Mouse (Mus musculus) lung, embryonic 16.5 days (tissue): Measurements from ENCODE around the gene Tmem262. TPM values are rescaled to one million over a fixed set of nuclear protein-coding genes. Genes with fewer than 3 reads are reported as not detected.

Experiments used
- ATAC-seq: fragments of 200-750 bp; cut with Nextera tagmentation; 2 replicates; pipeline ENCODE4 v1.8.0; 2017; ENCODE audit warnings: low read depth, mild to moderate bottlenecking, moderate library complexity
- H3K27ac ChIP-seq: fragments of 300-500 bp; sonication (generic); 2 replicates; pipeline ENCODE4 v1.5.1; 2014; ENCODE audit warnings: mild to moderate bottlenecking, control low read depth, low read length
- H3K27me3 ChIP-seq: fragments of 300-500 bp; sonication (generic); 2 replicates; pipeline ENCODE4 v1.6.1; 2014; ENCODE audit warnings: low read depth, low read length, mixed read lengths; ENCODE audit not compliant: control insufficient read depth, insufficient read depth
- H3K36me3 ChIP-seq: fragments of 300-500 bp; sonication (generic); 2 replicates; pipeline ENCODE4 v1.6.1; 2014; ENCODE audit warnings: low read length; ENCODE audit not compliant: control insufficient read depth, insufficient read depth
- H3K4me1 ChIP-seq: fragments of 300-500 bp; sonication (generic); replicated peaks from 2 replicates; pipeline ENCODE4 v1.6.1; 2014; ENCODE audit warnings: low read length, mixed read lengths; ENCODE audit not compliant: control insufficient read depth, insufficient read depth
- H3K4me2 ChIP-seq: fragments of 300-500 bp; sonication (generic); 2 replicates; pipeline ENCODE4 v1.6.1; 2014; ENCODE audit warnings: low read depth, low read length, control low read depth
- H3K4me3 ChIP-seq: fragments of 300-500 bp; sonication (generic); 2 replicates; pipeline ENCODE4 v1.5.1; 2014; ENCODE audit warnings: mild to moderate bottlenecking, low read length, control low read depth
- H3K9ac ChIP-seq: fragments of 300-500 bp; sonication (generic); 2 replicates; pipeline ENCODE4 v1.6.1; 2014; ENCODE audit warnings: low read length, control low read depth
- H3K9me3 ChIP-seq: fragments of 300-500 bp; sonication (generic); 2 replicates; pipeline ENCODE4 v1.6.1; 2016; ENCODE audit warnings: low read length; ENCODE audit not compliant: control insufficient read depth
- WGBS: fragments of 180-500 bp; shearing (Covaris S2); extraction: QIAGEN DNeasy Blood & Tissue Kit; methylation state at CpG from one replicate; pipeline ENCODE4 v1.1.7; 2014; 5-methylcytosine and 5-hydroxymethylcytosine counted together
- polyA plus RNA-seq: library from polyadenylated mRNA; unstranded; fragments of >200 nt; fragmentation: Nextera tagmentation; extraction: Ambion mirVana; gene quantifications from 2 replicates; pipeline ENCODE4 v1.2.1, GENCODE M21; 2015

Gene Tmem262
- polyA plus RNA-seq, 1 experiment from 2014 or later, result not detected

DNA sequence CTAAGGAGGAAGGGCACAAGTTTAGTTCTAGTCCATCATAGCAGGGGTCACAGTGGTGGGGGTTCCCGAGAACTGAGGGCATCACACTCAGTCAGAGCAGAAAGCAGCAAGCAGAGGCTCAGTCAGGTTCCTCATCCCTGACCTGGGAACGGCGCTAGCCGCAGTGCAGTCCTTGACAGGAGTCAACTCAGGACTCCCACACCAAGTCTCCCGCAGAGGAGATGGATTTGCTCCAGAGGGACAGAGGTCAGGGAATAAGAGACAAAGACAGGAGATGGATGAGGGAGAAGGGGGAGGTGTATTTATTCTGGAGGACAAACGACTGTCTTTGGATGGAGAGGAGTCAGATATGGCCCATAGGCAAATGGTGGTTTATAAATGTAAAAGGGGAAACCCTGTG is 33.3 kb downstream of the Tmem262 start:
- H3K36me3 ChIP-seq, result peaks cover 22% of the 10 kb centered on the region
- ATAC-seq, result no peak
- WGBS, result 28% methylated on average over 6 of the region's 6 CpGs

GRCm38 (mm10) chr19:6116113-6116850 is 36.4 kb downstream of the Tmem262 start:
- Histone ChIP-seq H3K36me3 (peaks cover 22% of the 10 kb centered on the region), H3K4me1 (peaks cover 15% of the 10 kb centered on the region), H3K27me3 (no peaks in the 10 kb centered on the region), H3K9ac (peak overlapping the region; percentile 32), H3K4me3 (no peak overlapping the region; the same call in 1 of the 2 replicates), H3K27ac (no peak overlapping the region), H3K9me3 (no peaks in the 10 kb centered on the region), H3K4me2 (peak overlapping the region; percentile 80; the same call in 1 of the 2 replicates)
- no peak for ATAC-seq
- 80% methylated on average over 14 of the region's 15 CpGs for WGBS

More for the DNA sequence above, 33.3 kb downstream of the Tmem262 start:
- Histone ChIP-seq H3K4me1 (peaks cover 10% of the 10 kb centered on the region), H3K9me3 (no peaks in the 10 kb centered on the region), H3K27me3 (no peaks in the 10 kb centered on the region), H3K27ac (no peak overlapping the region), H3K9ac (no peak overlapping the region), H3K4me3 (no peak overlapping the region), H3K4me2 (no peak overlapping the region)

DNA sequence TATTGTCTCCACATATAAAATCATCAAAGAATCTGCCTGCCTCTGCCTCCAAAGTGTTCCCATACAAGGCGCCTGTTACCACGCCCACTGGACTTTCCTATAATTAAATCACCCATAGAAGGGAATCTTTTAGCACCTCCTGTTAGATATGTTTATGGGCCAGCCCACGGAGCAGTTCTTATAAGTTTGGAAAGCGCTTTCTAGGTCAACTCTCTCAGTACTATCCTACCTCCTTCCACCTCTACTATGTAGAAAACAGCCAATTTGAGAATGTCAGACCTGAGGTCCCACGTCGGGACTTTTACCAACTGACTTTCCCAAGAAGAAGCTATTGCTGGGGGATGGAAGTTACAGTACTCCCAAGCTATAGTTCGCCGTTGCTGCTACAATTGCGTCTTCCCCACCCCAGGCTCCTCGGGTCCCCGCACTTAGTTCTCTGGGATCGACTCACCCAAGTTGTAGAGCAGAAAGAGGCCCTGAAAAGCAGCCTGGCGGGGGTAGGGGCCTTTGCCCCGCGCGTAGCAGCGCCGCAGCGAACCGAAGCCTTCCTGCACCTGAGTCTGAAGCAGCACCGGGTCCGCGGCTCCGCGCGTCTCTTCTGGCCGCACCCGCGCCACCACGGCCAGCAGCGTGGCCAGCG is 37.6 kb downstream of the Tmem262 start:
- H3K9ac ChIP-seq, result peak overlapping the region; percentile 88
- ATAC-seq, result no peak
- H3K4me1 ChIP-seq, result peaks cover 15% of the 10 kb centered on the region
- H3K4me2 ChIP-seq, result peak overlapping the region; percentile 80
- no peaks in the 10 kb centered on the region for H3K9me3 ChIP-seq
- 4% methylated on average over 32 of the region's 32 CpGs for WGBS
- peaks cover 22% of the 10 kb centered on the region for H3K36me3 ChIP-seq
- peak overlapping the region; percentile 89 for H3K4me3 ChIP-seq
- H3K27ac ChIP-seq, result peak overlapping the region; percentile 99
- no peaks in the 10 kb centered on the region for H3K27me3 ChIP-seq

DNA sequence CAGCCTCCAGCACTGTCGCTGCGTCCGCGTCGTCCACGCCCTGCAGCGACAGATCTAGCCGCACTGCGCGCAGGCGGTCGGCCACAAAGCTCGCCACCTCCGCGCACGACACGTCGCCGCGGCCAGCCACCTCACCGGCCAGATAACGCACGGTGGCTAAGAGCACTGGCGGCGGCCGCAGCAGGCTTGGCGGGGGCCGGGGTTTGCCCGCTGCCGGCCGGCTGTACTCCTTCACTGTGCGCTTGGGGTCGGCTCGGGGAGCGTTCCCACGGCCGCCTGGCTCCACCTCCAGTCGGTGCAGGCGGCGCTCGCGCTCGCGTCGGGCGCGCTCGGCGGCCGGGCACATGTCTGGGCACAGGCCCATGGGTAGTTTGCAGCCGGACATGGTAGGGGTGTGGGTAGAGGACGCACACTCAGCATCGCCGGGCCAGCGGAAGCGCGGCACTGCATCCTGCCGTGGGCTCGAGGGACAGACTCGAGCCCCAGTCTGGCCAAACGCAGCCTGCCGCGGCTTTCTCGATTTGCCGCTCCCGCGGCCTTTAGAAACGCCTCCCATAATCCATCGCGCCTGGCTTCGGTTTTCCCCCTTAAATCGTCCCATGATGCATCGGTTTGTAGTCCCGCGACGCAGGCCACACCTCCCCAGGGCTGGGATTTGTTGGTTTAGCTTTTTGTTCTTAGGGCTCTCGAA is 38.3 kb downstream of the Tmem262 start, which contains the start of gene Sac3d1:
TSS of gene Sac3d1 (minus strand) at position 665 of the 691 bp plus-strand sequence.
- under 1% methylated on average over 74 of the region's 77 CpGs for WGBS
- H3K27ac ChIP-seq, result peak within 1 kb of the TSS; percentile 99
- H3K9me3 ChIP-seq, result no peaks in the 10 kb centered on the region
- H3K27me3 ChIP-seq, result no peaks in the 10 kb centered on the region
- H3K36me3 ChIP-seq, result peaks cover 19% of the 10 kb centered on the region
- H3K4me2 ChIP-seq, result peak within 1 kb of the TSS; percentile 80
- ATAC-seq, result peak; percentile 91
- H3K4me3 ChIP-seq, result peak within 1 kb of the TSS; percentile 89
- H3K4me1 ChIP-seq, result peaks cover 15% of the 10 kb centered on the region
- H3K9ac ChIP-seq, result peak within 1 kb of the TSS; percentile 88

DNA sequence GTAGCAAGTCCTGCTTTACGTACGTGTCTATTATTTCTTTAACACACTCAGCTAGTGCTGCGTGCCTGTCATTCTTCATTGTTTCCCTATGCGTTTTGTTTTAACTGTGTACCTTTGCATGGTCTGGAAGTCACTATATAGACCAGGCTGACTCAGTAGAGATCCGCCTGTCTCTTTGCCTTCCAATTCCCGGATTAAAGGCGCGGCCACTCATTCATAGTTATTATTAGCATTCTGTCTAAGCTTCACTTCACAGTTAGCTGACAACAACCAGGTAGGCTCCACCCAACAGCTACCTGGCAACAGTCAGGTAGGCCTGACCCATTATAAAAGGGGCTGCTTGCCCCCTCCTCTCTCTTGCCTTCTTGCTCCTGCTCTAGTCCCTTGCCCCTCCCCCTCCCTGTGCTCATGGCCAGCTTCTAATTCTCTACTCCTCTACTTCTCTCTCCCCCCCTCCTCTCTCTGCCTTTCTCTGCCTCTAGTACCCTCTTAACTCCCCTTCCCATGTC is 38.9 kb downstream of the Tmem262 start:
- Histone ChIP-seq H3K36me3 (peaks cover 18% of the 10 kb centered on the region), H3K4me3 (peak overlapping the region; percentile 89), H3K9me3 (no peaks in the 10 kb centered on the region), H3K4me1 (peaks cover 15% of the 10 kb centered on the region), H3K9ac (peak overlapping the region; percentile 64), H3K4me2 (peak overlapping the region; percentile 80), H3K27me3 (no peaks in the 10 kb centered on the region), H3K27ac (peak overlapping the region; percentile 99)
- peak; percentile 34 for ATAC-seq
- 0% methylated on average over 8 of the region's 8 CpGs for WGBS

DNA sequence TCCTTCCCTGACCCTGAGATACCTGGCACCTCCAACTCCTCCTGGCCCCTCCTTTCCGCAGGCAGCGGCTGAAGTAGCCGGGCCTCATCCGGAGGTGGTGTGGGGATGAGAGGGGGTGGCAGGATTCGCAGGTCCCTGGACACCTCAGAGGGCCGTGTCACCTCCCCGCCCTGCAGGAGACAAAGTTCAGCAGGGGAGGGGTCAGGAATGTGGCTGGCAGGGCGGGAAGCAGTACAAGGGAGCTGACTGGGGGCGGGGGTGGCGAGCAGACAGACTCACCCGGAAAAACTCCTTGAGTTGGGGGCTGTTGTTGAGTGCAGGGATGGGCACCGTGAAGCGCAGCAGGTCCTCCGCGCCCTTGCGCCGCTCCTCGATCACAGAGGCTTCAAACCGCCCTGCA is 41.9 kb downstream of the Tmem262 start:
- Histone ChIP-seq H3K4me2 (no peak overlapping the region), H3K9ac (no peak overlapping the region)
- 26% methylated on average over 19 of the region's 19 CpGs for WGBS

GRCm38 (mm10) chr19:6123330-6123729 is 43.5 kb downstream of the Tmem262 start:
- WGBS, result 65% methylated on average over 8 of the region's 8 CpGs
- no peak overlapping the region for H3K9ac ChIP-seq
- peaks cover 7% of the 10 kb centered on the region for H3K4me1 ChIP-seq
- ATAC-seq, result no peak
- H3K9me3 ChIP-seq, result no peaks in the 10 kb centered on the region
- no peaks in the 10 kb centered on the region for H3K27me3 ChIP-seq
- no peak overlapping the region for H3K4me2 ChIP-seq
- H3K36me3 ChIP-seq, result no peaks in the 10 kb centered on the region
- no peak overlapping the region for H3K4me3 ChIP-seq
- H3K27ac ChIP-seq, result no peak overlapping the region

More for the DNA sequence above, 41.9 kb downstream of the Tmem262 start:
- ATAC-seq, result no peak
- no peaks in the 10 kb centered on the region for H3K36me3 ChIP-seq
- H3K4me3 ChIP-seq, result no peak overlapping the region
- H3K4me1 ChIP-seq, result peaks cover 10% of the 10 kb centered on the region
- no peaks in the 10 kb centered on the region for H3K9me3 ChIP-seq
- no peak overlapping the region for H3K27ac ChIP-seq
- H3K27me3 ChIP-seq, result no peaks in the 10 kb centered on the region

GRCm38 (mm10) chr19:6124898-6125297 is 45.1 kb downstream of the Tmem262 start:
- Histone ChIP-seq H3K9ac (no peak overlapping the region), H3K4me1 (peaks cover 4% of the 10 kb centered on the region), H3K36me3 (no peaks in the 10 kb centered on the region), H3K27ac (no peak overlapping the region), H3K4me2 (no peak overlapping the region), H3K27me3 (no peaks in the 10 kb centered on the region), H3K4me3 (no peak overlapping the region), H3K9me3 (no peaks in the 10 kb centered on the region)
- ATAC-seq, result no peak
- 70% methylated on average over 2 of the region's 2 CpGs for WGBS

GRCm38 (mm10) chr19:6126289-6126688 is 46.5 kb downstream of the Tmem262 start:
- peaks cover 4% of the 10 kb centered on the region for H3K4me1 ChIP-seq
- no peaks in the 10 kb centered on the region for H3K27me3 ChIP-seq
- no peak overlapping the region for H3K27ac ChIP-seq
- no peak overlapping the region for H3K4me2 ChIP-seq
- 26% methylated on average over 4 of the region's 4 CpGs for WGBS
- H3K9me3 ChIP-seq, result no peaks in the 10 kb centered on the region
- no peak overlapping the region for H3K9ac ChIP-seq
- H3K4me3 ChIP-seq, result no peak overlapping the region
- no peak for ATAC-seq
- H3K36me3 ChIP-seq, result no peaks in the 10 kb centered on the region
